Mouse (Mus musculus) frontal cortex, postnatal 10 days (tissue): ENCODE results near the gene Slc5a8.

Experiments used
- DNase-seq, 2 experiments: peaks; one replicate each; pipeline ENCODE4 v3.0.0; 2022; ENCODE audit warnings: low spot score in 2 of 2, mixed read lengths in 1 of 2

The Slc5a8 gene

DNA sequence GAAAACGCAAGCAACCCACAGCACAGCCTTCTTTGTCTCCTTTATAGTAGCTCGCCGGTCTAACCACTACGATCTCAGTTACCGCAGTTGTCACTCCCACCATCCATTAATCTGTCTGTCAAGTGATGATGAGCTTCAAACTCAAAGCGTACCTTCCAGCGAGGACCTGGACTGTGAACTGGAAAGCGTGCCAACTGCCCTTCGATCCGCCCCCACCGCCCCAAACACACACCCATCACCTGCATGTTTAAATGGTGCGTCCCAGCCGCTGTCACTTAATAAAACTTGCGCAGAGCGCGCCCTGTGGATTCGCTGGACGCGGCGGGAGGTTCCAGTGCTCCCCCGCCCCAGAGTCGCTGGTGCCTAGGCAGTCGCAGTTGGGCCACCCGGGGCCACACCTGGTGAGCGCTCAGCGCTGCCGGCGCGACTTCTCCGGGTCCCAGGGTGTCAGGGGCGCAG is at the start of gene Slc5a8:
Slc5a8 (plus strand) TSS at position 361 of the 459 bp plus-strand sequence.
- DNase-seq = no peak

GRCm38 (mm10) chr10:88848876-88849476 is 36.8 kb upstream of the Slc5a8 start:
- no peak for DNase-seq

DNA sequence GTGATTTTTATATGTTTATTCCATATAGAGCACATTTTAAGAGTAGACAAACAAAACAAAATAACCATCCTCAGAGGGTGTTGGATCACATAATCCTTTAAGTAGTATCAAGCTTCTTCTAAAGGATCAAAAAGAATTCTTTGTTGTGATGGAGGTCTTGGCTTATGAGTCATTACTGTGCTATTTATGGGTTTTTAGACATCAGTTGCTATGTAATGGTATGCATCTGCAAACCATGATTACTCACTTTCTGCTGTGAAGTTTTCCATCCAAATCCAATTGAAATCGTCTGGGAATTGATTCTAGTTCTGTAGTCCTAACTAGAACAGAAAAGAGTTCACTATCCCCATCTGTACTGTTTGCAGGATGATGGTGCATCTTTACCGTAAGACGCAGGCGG is 35.8 kb upstream of the Slc5a8 start:
- DNase-seq = no peak

DNA sequence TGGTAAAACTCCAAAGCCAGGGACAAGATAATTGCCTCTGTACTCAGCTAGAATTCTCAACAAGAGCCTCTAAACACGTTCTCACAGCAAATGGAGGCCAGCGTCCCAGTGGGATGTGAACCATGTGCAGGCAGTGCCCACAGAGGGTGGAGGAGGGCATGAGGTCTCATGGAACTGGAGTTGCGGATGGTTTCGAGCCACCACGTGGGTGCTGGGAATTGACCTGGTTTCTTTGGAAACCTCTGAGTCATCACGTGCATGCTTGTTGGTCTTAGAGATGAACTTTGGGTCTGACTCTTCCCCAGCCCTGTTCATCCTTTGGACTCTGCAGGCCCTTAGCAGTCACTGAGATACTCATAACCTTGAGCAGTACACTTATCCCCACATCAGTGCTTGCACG is 32.5 kb upstream of the Slc5a8 start:
- DNase-seq = no peak

GRCm38 (mm10) chr10:88860911-88861310 is 24.9 kb upstream of the Slc5a8 start:
- DNase-seq = no peak

DNA sequence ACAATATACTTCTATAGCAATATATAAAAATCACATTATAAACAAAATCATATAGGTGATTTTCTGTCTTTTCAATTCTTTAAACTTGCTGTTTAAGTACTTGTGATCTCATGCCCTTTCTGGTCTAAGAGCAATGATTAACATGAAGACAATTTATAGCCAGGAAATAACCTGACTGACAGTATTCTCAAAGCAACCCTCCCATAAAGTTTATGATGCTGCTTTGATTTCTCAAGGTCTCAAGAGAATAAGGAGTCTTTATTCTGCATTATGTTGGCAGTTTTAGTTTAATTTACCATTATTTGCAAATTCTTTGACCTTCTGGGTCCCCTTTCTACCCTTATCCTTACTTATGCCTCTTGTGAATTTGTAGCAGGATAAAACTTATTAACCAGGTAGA is 24.4 kb upstream of the Slc5a8 start:
- DNase-seq = no peak

DNA sequence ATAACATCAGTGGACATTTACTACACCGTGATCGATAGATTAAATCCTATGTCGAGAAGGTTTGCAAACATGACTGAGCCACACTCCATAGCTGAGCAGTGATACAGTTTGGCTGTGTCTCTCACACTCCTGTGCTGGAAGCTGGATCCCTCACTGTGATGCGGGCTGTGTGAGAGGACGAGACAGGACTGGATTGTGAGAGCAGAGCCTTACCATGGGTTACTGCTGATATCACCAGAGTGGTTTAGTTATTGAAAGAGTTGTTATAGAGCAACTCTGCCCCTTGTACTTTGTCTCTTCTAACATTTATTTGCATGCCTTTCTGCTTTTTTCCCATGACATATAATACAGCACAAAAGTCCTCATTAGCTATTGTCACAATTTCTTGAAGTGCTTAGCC is 23.5 kb upstream of the Slc5a8 start:
- no peak for DNase-seq

DNA sequence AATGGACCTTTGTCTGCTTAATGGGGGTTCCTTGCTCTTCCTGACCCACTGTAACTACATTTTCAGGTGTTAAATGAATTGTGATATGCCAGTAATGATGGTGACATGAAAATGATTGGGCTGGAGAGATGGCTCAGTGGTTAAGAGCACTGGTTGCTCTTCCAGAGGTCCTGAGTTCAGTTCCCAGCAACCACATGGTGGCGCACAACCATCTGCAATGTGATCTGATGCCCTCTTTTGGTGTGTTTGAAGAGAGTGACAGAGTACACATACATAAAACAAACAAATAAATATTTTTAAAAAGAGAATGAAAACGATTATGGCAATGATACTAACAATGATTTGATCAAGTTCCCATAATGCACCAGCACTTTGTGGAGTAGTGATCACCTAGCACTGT is 19.8 kb upstream of the Slc5a8 start:
- no peak for DNase-seq

DNA sequence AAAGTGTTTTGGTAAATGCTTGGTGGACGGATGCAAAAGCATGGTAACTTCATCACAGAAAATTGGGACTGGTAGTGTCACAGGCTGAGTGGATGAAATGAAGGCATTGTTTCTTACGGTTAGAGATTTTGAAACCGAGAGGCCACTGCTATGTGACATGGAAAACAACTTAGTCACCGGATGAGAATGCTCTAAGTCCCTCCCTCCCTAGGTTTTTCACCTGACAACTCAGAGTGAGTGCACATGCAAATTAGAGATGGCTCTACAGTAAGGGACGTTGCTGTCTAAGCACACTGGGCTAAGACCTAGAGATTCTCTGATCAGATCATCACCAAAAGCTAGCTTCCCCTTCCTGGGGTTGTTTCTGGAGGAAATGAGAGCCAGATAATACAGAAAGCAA is 10.9 kb upstream of the Slc5a8 start:
- no peak for DNase-seq

- no peak for DNase-seq
Observed at GRCm38 (mm10) chr10:88877421-88877820, 8.4 kb upstream of the Slc5a8 start.

- DNase-seq = no peak
Observed at GRCm38 (mm10) chr10:88883721-88884120, 2.1 kb upstream of the Slc5a8 start.

DNA sequence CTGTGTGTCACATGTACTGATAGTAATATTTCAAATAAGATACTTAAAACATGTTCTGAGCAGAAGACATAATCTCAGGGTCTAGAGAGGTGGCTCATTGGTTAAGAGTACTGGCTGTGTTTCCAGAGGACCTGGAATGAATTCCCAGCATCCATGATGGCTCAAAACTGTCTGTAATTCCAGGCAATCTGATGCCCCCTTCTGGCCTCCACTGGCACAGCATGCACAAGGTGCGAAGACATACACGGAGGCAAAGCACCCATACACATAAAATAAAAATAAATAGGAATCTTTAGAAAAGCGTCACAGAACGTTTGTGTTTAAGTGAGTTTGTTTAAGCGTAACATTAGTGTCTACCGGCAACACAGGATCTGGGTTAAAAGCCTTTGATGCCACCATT is 956 bp upstream of the Slc5a8 start:
- DNase-seq = no peak

- DNase-seq = no peak
Observed at GRCm38 (mm10) chr10:88886114-88886513, 322 bp downstream of the Slc5a8 start.

DNA sequence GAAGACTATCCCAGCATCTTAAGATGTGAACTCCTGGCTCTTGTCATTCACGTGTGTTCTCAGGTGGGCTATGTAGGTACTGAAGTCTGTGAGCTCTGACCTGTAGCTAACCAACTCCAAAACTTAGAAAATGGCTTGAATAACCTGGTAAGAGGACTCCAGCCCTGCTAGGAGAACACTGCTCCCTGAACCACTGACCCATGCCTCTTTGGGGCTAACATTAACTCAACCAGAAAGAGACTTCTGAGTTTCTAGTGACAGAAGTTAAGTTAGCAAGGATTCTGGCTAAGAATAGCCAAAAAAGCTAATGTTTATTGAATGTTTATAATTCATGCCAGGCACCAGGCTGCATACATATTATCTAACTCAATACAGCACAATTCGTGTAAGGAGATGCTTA is 2.6 kb downstream of the Slc5a8 start:
- no peak for DNase-seq

DNA sequence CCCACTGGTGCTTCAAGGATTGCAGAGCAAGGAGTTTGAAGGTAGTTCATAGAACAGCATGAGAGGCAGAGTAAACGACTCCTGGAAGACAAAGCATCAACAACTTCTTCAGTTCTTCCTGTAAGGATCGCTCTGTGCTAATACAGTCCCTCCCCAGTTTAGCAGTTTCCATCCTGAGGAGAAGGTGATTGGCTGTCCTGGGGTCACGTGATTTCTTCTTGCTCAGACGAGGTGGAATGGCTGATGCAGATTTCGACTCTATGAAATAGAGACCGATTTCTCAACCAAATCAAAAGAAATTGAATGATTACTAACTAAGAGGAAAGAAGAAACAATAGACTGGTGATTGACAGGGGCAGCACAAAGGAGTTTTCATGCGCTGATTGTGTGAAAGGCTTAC is 5.6 kb downstream of the Slc5a8 start:
- no peak for DNase-seq

GRCm38 (mm10) chr10:88892560-88893087 is 6.8 kb downstream of the Slc5a8 start:
- DNase-seq = no peak

DNA sequence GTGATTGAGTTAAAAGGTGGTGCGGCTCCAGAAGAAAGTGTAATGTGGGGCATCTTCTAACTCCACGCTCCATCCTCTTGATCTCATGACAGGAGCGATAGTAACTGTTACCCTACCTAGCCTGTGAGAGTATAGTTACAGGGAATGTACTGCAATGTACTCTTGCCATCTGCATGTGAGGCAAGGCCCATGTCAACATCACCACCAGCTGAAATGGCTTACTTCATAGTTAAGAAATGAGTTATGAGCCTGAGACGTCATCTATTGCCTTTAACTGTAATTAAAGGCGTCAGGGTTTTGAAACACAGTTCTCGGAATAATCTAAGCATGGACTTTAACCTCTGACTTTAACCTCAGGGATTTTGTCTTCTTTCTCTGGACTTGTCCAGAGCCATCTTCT is 11.2 kb downstream of the Slc5a8 start:
- no peak for DNase-seq

DNA sequence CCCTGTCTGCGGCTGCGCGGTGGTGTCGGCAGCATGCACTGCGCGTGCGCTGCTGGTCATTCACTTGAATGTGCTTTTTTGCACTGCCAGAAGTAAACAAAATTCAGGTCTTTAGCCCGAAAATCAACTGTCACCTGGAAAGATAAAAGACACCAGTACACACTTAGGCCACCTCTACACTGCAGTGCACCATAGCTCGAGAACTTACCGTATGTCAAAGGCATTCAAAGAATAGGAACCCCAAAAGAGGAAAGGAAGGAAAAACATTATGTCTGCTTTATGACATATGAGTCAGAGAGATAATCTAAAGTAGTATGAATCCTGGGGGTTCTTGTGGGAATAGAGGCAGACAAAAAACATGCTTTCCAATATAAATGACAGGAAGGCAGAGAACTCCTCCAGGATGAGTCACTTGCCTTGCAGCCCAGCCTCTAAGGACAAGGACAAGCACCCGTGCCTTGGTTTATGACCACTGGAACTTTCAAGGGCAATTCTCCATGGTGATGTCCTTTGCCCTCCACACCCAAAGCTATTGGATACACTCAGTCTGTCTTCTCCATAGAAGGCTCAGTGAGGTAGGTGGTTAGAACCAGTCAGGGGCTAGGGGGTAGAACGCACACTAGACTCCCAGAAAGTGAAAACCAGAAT is 64.0 kb downstream of the Slc5a8 start:
- no peak for DNase-seq

GRCm38 (mm10) chr10:88950297-88950653 is 64.5 kb downstream of the Slc5a8 start:
- DNase-seq = no peak

GRCm38 (mm10) chr10:88960791-88961190 is 75.0 kb downstream of the Slc5a8 start:
- DNase-seq = no peak

- DNase-seq = no peak
Observed at GRCm38 (mm10) chr10:88968586-88968985, 82.8 kb downstream of the Slc5a8 start.

DNA sequence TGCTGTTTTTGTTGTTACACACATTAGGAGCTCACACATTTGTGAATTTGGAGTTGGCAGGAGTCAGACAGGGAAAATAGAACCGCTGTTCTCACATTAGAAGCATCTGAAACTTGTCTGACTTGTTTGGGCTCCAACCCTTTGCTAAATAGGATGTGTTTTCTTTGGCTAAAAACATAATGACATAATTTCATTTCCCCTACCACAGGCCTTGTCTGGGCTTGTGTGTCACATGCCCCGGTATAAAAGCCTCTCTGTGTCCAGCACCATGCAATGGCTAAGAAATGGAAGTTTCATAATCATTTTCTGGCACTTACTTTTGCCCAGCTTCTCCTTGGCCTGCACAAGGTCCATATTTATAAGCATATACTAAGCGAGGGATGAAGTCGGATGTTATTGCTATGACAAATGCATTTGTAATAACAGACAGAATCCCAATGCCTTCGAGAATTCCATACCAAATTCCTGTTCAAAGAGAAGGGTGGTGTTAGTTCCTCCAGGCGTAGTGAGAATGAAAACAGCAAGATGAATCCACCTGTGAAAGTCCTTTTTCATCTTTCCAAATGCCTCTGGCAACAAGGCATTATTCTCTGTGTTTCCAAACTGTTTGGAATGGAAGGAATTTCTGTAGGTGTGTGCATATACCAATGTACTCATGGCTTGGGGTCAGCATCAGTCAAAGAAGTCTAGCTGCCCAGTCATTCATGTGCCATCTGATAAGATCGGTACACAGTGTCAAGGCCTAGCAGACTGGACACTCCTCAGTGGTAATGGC is 85.3 kb downstream of the Slc5a8 start:
- no peak for DNase-seq

GRCm38 (mm10) chr10:88978932-88979331 is 93.1 kb downstream of the Slc5a8 start:
- DNase-seq = no peak
